Mouse (Mus musculus) heart, postnatal 36 days (tissue): ENCODE results near the gene Zmpste24. TPM values are rescaled to one million over a fixed set of nuclear protein-coding genes. Genes with fewer than 3 reads are reported as not detected.

Experiments used
- DNase-seq, 2 experiments: peaks; one replicate each; pipeline ENCODE4 v3.0.0; 2021 to 2022
- intact Hi-C: fragments of 180-260 bp; cut with DNase I; formaldehyde crosslinking; loops from one replicate; pipeline ENCODE4 v1.15.1; 2025
- total RNA-seq, 2 experiments: library from RNA; stranded (reverse); gene quantifications; 2 replicates each; pipeline ENCODE4 v1.2.3; 2021

The Zmpste24 gene
- total RNA-seq, 2 experiments from 2014 or later, result 21.7 to 24.6 TPM

DNA sequence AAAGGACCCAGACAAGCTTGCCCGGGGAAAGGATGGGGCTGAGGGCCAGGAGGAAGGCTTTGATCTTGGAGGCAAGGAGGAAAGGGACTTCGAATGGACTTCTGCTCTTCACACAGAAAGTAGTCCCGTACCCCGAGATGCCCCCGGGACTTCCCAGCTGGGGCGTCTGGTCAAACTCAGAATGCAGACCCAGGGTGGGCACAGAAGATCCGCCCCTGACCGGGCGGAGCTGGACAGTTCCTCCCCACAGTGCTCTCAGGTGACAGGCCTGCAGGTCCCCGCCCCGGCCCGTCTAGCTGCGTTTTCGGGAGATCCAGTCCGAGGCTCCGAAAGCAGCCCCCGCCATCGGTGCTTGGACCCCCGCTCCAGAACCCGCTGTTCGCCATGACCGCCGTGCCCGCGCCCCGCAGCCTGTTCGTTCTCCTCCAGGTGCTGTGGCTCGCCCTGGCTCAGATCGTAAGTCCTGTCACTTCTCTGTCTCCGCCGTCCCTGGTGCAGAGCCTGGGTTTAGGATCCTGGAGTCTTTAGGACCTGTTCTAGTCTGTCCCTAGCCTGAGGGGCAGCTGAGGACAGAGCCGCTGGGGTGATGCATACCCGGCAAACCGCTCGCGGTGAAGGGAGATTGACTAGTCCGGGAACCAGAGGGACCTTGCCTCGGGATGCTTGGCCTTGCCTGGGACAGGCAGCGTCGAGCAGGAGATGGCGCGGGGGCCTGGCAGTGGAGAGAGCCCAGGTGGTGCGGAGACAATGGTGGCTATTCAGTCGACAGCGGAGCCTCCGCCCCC lies 58.5 kb downstream of the Zmpste24 start, which contains the start of gene Col9a2:
Gene Col9a2, plus strand, starts transcription at position 55 of the 785 bp plus-strand sequence.
- DNase-seq, result no peak
- intact Hi-C loops, result loop anchor here (2.0 to 10.0 kb wide), 2 partner anchors 53 to 185 kb away; partner anchors contain the start of gene Rims3

DNA sequence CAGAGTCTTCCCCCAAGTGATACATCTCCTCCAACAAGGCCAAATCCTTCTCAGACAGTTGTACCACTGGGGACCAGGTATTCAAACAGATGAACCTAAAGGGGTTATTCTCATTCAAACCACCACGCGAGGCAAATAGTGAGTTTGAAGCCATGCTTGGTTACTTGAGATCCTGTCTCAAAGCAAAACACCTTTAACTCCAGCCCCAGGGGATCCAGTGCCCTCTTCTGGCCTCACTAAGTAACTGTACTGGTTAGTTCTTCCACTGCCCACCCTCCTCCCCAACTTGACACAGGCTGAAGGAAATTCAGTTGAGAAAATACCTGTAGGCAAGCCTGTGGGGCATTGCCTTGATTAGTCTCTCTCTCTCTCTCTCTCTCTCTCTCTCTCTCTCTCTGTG lies 65.0 kb downstream of the Zmpste24 start:
- intact Hi-C loops, result loop anchor here (2.0 to 10.0 kb wide), 2 partner anchors 178 to 200 kb away; partner anchors contain the start of gene Rims3
- DNase-seq, result no peak

DNA sequence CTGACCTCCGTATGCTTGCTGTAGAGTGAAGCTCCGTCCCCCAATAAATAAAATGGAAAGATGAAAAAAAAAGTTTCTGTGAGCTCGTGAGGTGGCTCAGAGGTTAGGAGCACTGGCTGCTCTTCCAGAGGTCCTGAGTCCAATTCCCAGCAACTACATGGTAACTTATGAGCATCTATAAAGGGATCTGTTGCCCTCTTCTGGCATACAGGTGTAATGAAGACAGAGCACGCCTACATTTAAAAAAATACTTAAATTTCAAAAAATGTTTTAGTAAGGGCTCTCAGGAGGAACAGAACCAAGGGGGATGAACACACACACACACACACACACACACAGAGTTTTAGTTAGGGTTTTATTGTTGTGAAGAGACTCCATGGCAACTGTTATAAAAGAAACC lies 66.6 kb downstream of the Zmpste24 start:
- intact Hi-C loops, result loop anchor here (2.0 to 10.0 kb wide), 2 partner anchors 45 to 177 kb away; partner anchors contain the start of gene Rims3
- no peak for DNase-seq

DNA sequence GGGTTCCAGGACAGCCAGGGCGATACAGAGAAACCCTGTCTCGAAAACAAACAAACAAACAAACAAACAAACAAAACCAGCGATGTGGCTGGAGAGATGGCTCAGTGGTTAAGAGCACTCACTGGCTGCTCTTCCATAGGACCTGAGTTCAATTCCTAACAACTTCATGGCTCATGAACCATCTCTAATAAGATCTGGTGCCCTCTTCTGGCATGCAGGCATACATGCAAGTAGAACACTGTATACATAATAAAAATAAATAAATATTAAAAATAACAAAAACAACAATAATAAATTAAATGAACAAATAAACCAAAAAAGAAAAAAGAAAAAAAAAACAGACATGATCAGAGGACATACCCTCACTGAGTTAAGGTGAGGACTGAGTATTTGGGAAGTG lies 68.4 kb downstream of the Zmpste24 start:
- intact Hi-C loops, result loop anchor here (2.0 to 10.0 kb wide), 2 partner anchors 43 to 175 kb away; partner anchors contain the start of gene Rims3
- no peak for DNase-seq

DNA sequence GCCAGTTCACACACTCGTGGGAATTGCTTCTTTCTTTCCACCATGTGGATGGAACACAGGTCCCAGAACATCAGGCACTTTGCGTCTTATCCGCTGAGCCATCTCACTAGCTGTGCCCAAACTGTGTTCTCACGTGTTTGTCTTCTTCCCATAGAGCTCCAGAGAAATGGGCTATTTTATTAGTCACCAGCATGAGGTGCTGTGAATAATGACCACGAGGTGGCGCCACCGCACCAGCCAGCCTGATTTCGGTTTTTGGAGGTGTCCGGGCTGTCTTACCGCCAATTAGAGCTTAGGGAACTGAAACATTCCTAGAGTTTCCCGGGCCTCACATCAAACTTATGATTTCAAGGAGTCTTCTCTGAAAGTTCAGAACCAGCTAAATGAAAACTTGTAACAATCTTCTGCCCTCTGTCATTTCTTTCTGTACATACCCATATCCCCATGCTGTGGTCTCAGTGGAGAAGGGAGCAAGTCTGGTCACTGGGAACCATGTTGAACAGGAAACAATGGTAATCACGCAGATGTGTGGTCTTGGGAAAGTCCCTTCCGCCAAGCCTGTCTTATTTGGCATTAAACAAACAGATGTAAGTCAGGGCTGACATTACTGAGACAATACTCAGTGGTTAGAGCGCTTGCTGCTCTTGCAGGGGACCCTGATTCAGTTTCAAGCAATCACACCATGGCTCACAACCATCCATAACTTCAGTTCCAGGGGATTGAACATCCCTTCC lies 69.2 kb downstream of the Zmpste24 start:
- peak; percentile 46 to 70 for DNase-seq

DNA sequence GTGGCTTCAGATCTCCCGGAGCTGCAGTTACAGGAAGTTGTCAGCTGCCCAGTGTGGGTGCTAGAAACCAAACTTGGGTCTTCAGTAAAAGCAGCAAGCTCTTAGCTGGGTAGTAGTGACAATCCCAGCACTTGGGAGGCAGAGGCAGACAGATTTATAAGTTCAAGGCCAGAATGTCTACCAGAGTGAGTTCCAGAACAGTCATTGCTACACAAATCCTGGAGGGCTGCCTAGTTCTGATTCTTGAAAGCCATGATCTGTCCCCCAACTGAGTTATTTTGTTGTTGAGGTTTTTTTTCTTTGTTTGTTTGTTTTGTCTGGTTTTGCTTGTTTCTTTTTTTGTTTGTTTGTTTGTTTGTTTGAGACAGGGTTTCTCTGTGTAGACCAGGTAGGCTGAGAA lies 69.9 kb downstream of the Zmpste24 start:
- intact Hi-C loops, result no loop called here
- no peak for DNase-seq

More for the DNA sequence above, 69.2 kb downstream of the Zmpste24 start:
- intact Hi-C loops, result no loop called here

DNA sequence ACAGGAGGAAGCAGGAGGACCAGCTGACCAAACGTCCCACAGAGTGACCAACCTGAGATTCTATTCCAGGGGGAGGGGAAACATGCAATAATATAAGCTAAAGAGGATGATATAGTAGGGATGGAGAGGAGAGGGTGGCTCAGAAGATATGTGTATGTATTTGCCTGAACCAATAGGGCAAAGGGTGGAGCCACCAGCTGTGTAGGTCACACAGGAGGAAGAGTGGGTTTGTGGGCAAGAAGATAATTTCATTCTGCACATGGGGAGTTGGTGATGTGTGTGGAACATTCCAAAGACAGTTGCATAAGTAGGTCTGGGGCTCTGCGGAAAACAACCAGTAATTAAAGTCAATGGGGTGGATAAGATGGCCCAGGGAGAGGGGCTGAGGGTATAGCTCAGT lies 72.4 kb downstream of the Zmpste24 start:
- intact Hi-C loops, result no loop called here
- no peak for DNase-seq

DNA sequence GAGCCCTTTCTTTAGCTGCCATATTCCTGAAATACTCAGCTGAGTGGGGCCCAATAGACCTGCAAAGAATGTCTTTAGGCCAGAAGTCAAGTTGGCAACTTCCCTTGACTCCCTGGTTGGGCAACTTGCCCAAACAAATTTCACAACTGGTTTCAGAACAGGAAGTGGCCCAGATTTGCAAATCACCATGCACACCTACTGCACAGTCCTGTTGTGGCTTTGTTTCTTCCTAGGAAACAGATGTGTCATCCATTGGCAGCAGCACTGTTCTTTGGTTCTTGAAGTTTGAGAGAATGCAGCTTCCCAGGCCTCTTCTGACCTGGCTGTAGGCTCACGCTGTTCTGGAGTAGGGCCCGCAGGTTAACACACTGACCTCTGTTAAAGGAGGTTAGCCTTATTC lies 74.1 kb downstream of the Zmpste24 start:
- intact Hi-C loops, result no loop called here
- peak; percentile 38 to 45 for DNase-seq

DNA sequence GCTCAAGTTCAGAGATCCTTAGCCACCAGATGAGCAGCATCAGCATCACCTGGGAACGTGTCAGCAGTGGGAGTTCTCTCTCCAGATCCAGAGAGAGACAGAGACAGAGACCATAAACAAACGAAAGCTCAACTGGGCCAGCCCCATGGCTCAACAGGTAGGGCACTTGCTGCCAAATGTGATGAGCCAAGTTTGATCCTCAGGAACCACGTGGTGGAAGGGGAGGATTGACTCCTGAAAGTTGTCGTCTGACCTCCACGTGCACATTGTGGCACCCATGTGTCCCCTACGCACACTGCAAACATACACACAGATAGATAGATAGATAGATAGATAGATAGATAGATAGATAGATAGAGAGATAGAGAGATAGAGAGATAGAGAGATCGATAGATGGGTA lies 74.6 kb downstream of the Zmpste24 start:
- intact Hi-C loops, result no loop called here

DNA sequence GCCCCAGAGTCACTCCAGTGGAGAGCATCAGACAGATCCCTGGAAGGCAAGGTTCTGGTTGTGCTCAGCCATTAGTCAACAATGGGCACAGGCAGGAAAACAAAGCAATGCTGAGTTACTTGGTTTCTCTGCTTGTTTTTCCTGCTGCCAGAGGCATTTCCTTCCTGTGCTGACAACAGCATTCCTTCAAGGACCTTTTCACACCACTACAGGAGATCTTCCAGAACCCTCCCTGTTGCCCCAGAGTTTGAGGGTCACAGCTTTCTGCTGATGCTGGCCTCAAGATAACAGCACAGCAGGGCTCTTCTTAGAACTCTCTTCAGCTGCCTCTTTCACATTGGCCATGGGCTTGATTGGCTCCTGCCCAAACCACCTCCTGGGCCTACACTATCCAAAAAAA lies 76.1 kb downstream of the Zmpste24 start:
- no peak for DNase-seq
- intact Hi-C loops, result no loop called here

More for the DNA sequence above, 74.6 kb downstream of the Zmpste24 start:
- no peak for DNase-seq

DNA sequence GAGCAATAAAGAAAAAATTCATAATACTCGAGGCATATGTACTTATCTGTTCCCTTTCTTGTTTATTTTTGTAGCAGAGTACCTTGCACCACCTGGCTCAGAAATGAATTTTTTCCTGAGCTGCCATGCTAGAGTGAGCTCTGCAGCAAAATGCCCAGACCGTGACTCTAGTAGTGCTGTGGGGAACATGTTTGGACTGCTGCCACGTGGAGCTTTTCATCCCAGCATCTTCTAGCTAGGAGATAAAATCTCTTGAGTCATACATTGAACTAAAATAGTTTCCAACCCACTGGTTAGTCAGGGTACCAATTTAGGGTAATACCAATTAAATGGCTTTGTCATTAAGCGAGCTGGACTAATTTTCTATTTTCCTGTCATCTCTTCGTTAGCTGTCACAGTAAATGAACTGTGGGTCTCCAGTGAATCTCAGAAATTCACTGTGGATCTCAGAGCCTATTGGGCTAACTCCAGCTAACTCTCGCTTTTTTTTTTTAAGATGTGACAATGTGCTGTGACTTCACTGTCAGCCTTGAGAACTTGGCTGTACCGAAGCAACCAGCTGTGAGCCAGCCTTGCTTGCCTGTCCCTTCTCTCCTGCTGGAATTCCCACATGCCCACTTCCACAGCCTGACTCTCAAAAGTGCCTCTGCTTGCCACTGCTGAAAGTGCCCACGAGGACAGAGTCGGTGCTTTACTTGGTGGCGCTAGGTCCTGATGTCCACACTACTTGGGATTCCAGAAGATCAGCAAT lies 77.8 kb downstream of the Zmpste24 start:
- intact Hi-C loops, result no loop called here
- DNase-seq, result no peak

DNA sequence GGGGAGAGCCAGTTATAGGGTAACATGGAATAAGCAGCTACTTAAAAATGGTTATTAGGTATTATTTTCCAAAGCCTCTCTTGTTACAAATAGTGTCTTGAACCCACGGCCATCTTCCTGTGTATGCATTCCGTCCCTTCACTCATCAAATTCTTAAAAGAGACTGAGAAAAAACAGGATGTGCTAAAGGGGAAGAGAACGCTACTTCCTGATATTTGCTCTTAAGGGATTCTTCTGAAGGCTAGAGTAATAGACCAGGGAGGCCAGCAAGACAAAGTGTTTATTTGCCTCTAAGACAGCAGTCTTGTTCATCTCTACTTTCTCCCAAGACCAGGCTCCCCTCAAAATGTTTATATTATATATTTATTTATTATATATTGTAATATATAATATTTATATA lies 79.8 kb downstream of the Zmpste24 start:
- no peak for DNase-seq
- intact Hi-C loops, result loop anchor here (5.0 to 10.0 kb wide), 2 partner anchors 193 to 199 kb away; partner anchors contain the start of gene Rlf

DNA sequence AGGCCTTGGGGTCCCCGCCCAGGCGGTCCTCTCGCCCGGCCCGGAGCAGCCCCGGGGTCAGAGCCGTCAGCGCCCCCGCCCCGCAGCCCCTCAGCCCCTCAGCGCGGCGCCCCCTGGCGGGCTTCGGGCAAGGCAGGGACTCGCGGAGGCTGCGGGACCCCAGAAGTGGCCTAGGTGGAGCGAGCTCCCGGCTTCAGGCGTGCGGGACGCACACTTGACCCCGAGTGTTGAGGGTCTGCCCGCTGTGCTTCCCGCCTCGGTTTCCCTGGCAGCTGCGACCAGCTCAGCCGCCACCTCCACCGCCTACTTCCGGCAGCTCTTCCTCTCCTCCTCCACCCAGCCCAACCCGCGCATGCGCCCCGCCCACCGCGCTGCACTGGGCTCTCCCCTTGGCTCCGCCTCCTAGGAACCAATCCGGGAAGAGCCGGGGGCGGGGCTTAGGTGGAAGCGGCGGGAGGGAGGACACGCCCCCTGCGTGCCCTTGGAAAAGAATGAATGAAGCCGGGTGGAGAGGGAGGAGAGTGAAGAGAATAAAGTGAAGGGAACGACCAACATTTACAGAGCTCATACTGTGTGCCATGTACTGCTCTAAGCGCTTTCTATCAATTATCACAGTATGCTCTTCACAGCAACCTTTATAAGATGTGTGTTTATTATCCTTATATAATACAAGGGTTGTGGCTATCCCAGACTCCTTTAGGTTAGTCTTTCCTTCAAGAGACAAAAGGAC lies 80.9 kb downstream of the Zmpste24 start, which contains the start of gene Smap2:
Gene Smap2, minus strand, starts transcription at position 320 of the 730 bp plus-strand sequence.
- peak; percentile 98 to 99 for DNase-seq
- intact Hi-C loops, result loop anchor here (5.0 to 10.0 kb wide), 2 partner anchors 192 to 200 kb away; partner anchors contain the start of gene Rlf

DNA sequence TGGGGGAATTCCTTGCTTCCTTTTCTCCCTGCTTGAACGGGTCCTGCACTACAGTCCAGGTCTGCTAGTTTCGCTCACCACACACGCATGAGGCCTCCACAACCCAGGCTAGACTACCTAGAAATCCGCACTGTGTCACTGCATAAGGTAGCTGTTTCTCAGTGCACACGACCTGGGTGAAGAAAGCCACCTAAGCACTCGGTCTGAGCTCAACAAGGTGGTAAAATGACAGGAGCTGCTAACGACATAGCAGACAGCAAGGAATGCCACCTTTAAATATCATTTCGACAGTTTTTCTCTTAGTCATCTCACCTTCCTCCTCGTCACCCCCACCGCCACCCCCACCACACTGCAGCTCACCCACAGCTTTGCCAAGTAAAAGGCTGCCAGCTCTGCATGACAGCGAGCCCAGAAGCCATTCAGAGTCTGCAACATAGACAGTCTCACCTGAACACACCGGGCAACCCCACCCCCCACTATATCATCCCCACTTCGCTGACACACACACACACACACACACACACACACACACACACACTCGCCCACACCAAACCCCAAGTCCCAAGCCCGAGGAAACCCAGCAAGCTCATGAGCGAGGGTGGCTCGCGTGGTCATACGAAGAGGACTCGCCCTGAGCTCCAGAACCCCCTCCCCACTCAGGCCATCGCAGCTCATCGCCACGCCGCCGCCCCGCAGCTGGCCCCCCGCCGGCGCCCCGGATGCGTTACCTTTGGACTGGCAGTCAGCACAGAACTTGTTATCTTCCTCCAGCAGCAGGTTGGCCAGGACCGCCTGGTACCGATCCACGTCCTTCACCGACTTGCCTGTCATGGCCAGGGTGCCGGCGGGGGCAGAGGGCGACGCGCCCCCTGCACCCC lies 81.8 kb downstream of the Zmpste24 start:
- intact Hi-C loops, result loop anchor here (5.0 to 10.0 kb wide), 2 partner anchors 191 to 201 kb away; partner anchors contain the start of gene Rlf
- DNase-seq, result peak in 1 of 2 experiments; percentile 47

DNA sequence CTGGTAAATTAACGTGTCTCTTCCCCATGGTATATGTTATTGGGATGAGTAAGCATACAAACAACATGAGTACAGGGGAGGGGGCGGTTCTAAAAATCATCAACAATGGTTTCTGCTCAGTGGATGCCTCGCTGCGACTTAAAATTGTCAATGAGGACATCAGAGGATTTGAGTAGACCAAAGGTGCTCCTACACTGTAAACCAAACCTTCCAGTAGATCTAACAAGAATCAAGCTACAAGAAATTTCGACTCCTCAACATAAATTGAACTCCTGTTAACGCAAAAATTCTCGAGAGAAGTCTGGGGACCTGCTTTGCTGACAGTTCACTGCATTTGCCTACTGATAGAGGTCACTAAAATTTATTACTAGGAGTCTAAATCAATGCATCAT lies 82.8 kb downstream of the Zmpste24 start:
- no peak for DNase-seq
- intact Hi-C loops, result loop anchor here (2.0 to 10.0 kb wide), 3 partner anchors 28 to 202 kb away; partner anchors contain the start of gene Rlf

DNA sequence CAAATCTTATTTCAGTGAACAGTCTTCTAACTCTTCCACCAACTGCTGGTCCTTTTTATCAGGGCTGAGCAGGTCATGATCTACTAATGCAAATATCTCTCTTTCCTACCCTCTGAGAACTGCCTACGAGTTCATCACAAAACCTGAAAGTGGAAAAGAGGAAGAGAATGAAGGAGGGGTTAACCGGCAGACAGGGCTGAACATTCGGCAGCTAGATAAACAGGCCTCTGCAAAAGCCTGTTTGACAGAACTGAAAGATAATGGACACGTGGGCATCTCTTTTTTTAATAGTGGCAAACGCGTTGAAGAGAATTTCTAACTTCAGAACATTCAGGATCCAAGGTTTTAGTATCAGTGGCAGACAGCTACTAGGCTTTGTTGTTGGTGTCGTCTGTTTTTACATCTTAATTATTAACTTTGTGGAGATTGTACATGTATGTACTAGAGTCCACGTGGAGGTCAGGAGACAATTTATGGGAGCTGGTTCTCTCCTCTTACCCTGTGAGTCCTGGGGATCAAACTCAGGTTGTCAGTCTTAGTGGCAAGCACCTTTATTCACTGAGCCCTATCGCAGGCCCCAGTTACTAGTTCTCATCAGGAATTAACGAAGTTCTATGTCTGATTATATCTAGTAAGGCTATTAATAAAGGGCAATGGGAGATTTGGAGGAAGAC lies 83.3 kb downstream of the Zmpste24 start:
- intact Hi-C loops, result loop anchor here (2.0 to 10.0 kb wide), 3 partner anchors 28 to 203 kb away; partner anchors contain the start of gene Rlf
- DNase-seq, result no peak

DNA sequence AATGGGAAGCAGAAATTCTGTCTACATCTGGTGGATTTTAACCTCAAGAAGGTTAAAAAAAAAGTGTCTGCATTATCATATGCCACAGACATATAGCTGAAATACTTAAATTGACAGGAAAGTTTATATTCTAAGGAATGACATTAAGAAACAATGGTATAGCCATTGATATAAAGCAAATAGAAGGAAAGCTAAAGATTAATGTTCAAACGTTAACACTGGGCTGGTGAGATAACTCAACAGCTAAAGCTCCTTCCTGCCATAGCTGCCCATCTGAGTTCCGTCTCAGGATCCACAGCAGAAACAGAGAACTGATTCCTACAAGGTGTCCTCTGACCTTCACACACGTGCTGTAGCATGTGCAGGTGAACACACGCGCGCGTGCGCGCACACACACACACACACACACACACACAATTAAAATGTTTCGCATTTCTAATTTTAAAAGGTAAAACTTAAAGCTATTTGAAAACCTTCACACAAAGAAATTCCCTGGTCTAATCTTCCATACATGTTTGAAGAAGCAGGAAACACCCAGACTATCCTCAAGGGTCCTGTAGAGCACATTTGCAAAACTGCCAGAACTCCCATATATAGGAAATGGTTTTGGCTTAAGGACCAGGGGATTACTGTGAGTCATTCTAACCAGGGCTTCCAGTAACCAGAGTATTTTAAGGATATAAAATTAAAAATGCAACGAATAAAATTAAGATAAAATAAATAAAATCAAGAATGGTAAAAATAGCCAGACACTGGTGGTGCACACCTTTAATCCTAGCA lies 87.1 kb downstream of the Zmpste24 start:
- intact Hi-C loops, result loop anchor here (10.0 kb wide), 1 partner anchor 186 kb away; no protein-coding TSS in a partner anchor
- no peak for DNase-seq
